Mouse (Mus musculus): Measurements from ENCODE around the gene Sv2c.
"Not testable (repeated sequence)": the region's sequence is repeated elsewhere in the genome, so short reads cannot be mapped to it uniquely, and the experiment has no call there.

Sv2c gene

GRCm38 (mm10) chr13:96132401-96132816, at the start of gene Sv2c:
TSS of gene Sv2c (minus strand) at chr13:96132577.
- peak; percentile 60 to 66 for DNase-seq

- DNase-seq = peak; percentile 37 to 40
Observed at GRCm38 (mm10) chr13:96180671-96181161, 48.3 kb upstream of the Sv2c start.

- peak; percentile 97 for DNase-seq
Observed at GRCm38 (mm10) chr13:96175591-96176212, 43.3 kb upstream of the Sv2c start.

- DNase-seq = peak; percentile 26 to 32
Observed at GRCm38 (mm10) chr13:96173686-96174085, 41.3 kb upstream of the Sv2c start.

- DNase-seq = no peak
Observed at GRCm38 (mm10) chr13:96172290-96172689, 39.9 kb upstream of the Sv2c start.

- no peak for DNase-seq
Observed at GRCm38 (mm10) chr13:96168991-96169665, 36.8 kb upstream of the Sv2c start.

- DNase-seq = no peak
Observed at GRCm38 (mm10) chr13:96166593-96166992, 34.2 kb upstream of the Sv2c start.

- peak; percentile 14 to 39 for DNase-seq
Observed at GRCm38 (mm10) chr13:96133363-96134100, 1.2 kb upstream of the Sv2c start.

GRCm38 (mm10) chr13:96132833-96133232, 456 bp upstream of the Sv2c start:
- DNase-seq = peak; percentile 27 to 36

GRCm38 (mm10) chr13:96131911-96132310, 466 bp downstream of the Sv2c start:
- DNase-seq = peak in 1 of 2 experiments; percentile 26

GRCm38 (mm10) chr13:96131050-96131449, 1.3 kb downstream of the Sv2c start:
- DNase-seq = peak; percentile 76 to 79

GRCm38 (mm10) chr13:96129081-96129480, 3.3 kb downstream of the Sv2c start:
- DNase-seq = no peak

- DNase-seq = no peak
Observed at GRCm38 (mm10) chr13:96126669-96127068, 5.7 kb downstream of the Sv2c start.

GRCm38 (mm10) chr13:96125011-96125410, 7.4 kb downstream of the Sv2c start:
- DNase-seq = no peak

- DNase-seq = peak in 1 of 2 experiments; percentile 13
Observed at GRCm38 (mm10) chr13:96112711-96113110, 19.7 kb downstream of the Sv2c start.

GRCm38 (mm10) chr13:96110767-96111166, 21.6 kb downstream of the Sv2c start:
- no peak for DNase-seq

- no peak for DNase-seq
Observed at GRCm38 (mm10) chr13:96106367-96106766, 26.0 kb downstream of the Sv2c start.

GRCm38 (mm10) chr13:96090929-96091328, 41.4 kb downstream of the Sv2c start:
- no peak for DNase-seq

- no peak for DNase-seq
Observed at GRCm38 (mm10) chr13:96085581-96086302, 46.6 kb downstream of the Sv2c start.

- DNase-seq = not testable (repeated sequence)
Observed at GRCm38 (mm10) chr13:96081754-96082153, 50.6 kb downstream of the Sv2c start, which contains the start of gene Gm17190. TSS of gene Gm17190 (plus strand) at chr13:96082054.

- not testable (repeated sequence) for DNase-seq
Observed at GRCm38 (mm10) chr13:96081276-96081675, 51.1 kb downstream of the Sv2c start, which contains the start of gene Gm20075. TSS of gene Gm20075 (minus strand) at chr13:96081376.

GRCm38 (mm10) chr13:96073555-96073954, 58.8 kb downstream of the Sv2c start:
- peak; percentile 18 to 33 for DNase-seq

GRCm38 (mm10) chr13:96052755-96053154, 79.6 kb downstream of the Sv2c start:
- no peak for DNase-seq

Data from cerebellum, postnatal 14 days (tissue).